Mouse (Mus musculus): Measurements from ENCODE around the gene Slc34a1.

The Slc34a1 gene

GRCm38 (mm10) chr13:55398088-55398487, at the start of gene Slc34a1:
Gene Slc34a1, plus strand, starts transcription at chr13:55398187.
- no peak for DNase-seq (ENCODE audit: low spot score in 2 of 2)

GRCm38 (mm10) chr13:55361145-55361544, 36.8 kb upstream of the Slc34a1 start:
- DNase-seq (ENCODE audit: low spot score in 2 of 2): no peak

- no peak for DNase-seq (ENCODE audit: low spot score in 2 of 2)
These were observed 36.0 kb upstream of the Slc34a1 start for GRCm38 (mm10) chr13:55361974-55362452.

GRCm38 (mm10) chr13:55362453-55363060, 35.4 kb upstream of the Slc34a1 start, which contains the start of gene Lman2:
Gene Lman2, minus strand, starts transcription at chr13:55362783.
- peak; percentile 91 to 94 for DNase-seq (ENCODE audit: low spot score in 2 of 2)

GRCm38 (mm10) chr13:55368401-55368800, 29.6 kb upstream of the Slc34a1 start:
- DNase-seq (ENCODE audit: low spot score in 2 of 2): no peak

GRCm38 (mm10) chr13:55369531-55370114, 28.4 kb upstream of the Slc34a1 start, which contains the start of gene Rgs14:
Gene Rgs14, plus strand, starts transcription at chr13:55369732.
- peak; percentile 69 to 86 for DNase-seq (ENCODE audit: low spot score in 2 of 2)

GRCm38 (mm10) chr13:55370234-55370633, 27.8 kb upstream of the Slc34a1 start:
- DNase-seq (ENCODE audit: low spot score in 2 of 2): no peak

GRCm38 (mm10) chr13:55371007-55371681, 26.8 kb upstream of the Slc34a1 start:
- DNase-seq (ENCODE audit: low spot score in 2 of 2): no peak

- no peak for DNase-seq (ENCODE audit: low spot score in 2 of 2)
These were observed 26.2 kb upstream of the Slc34a1 start for GRCm38 (mm10) chr13:55371740-55372139.

GRCm38 (mm10) chr13:55374206-55374924, 23.6 kb upstream of the Slc34a1 start:
- no peak for DNase-seq (ENCODE audit: low spot score in 2 of 2)

GRCm38 (mm10) chr13:55375877-55376276, 22.1 kb upstream of the Slc34a1 start:
- no peak for DNase-seq (ENCODE audit: low spot score in 2 of 2)

GRCm38 (mm10) chr13:55378907-55379580, 18.9 kb upstream of the Slc34a1 start:
- DNase-seq (ENCODE audit: low spot score in 2 of 2): no peak

GRCm38 (mm10) chr13:55381790-55382189, 16.2 kb upstream of the Slc34a1 start:
- no peak for DNase-seq (ENCODE audit: low spot score in 2 of 2)

- no peak for DNase-seq (ENCODE audit: low spot score in 2 of 2)
These were observed 7.3 kb upstream of the Slc34a1 start for GRCm38 (mm10) chr13:55390644-55391043.

- DNase-seq (ENCODE audit: low spot score in 2 of 2): no peak
These were observed 6.4 kb upstream of the Slc34a1 start for GRCm38 (mm10) chr13:55391626-55392029.

- peak; percentile 52 to 78 for DNase-seq (ENCODE audit: low spot score in 2 of 2)
These were observed 5.1 kb upstream of the Slc34a1 start for GRCm38 (mm10) chr13:55392933-55393332.

- no peak for DNase-seq (ENCODE audit: low spot score in 2 of 2)
These were observed 1.5 kb downstream of the Slc34a1 start for GRCm38 (mm10) chr13:55399300-55400038.

- DNase-seq (ENCODE audit: low spot score in 2 of 2): no peak
These were observed 2.0 kb downstream of the Slc34a1 start for GRCm38 (mm10) chr13:55400039-55400346.

GRCm38 (mm10) chr13:55403266-55403665, 5.3 kb downstream of the Slc34a1 start:
- no peak for DNase-seq (ENCODE audit: low spot score in 2 of 2)

GRCm38 (mm10) chr13:55403935-55404852, 6.2 kb downstream of the Slc34a1 start:
- no peak for DNase-seq (ENCODE audit: low spot score in 2 of 2)
